Mouse (Mus musculus) heart, embryonic 16.5 days (tissue): Measurements from ENCODE around the gene Dhps. TPM values are rescaled to one million over a fixed set of nuclear protein-coding genes. Genes with fewer than 3 reads are reported as not detected.

ENCODE experiments used
- ATAC-seq: fragments of 200-750 bp; cut with Nextera tagmentation; replicated peaks from 2 replicates; pipeline ENCODE4 v1.8.0; 2017; ENCODE audit warnings: moderate number of reproducible peaks; ENCODE audit not compliant: insufficient read depth, low FRiP score; ENCODE audit errors: extremely low read depth
- H3K27ac ChIP-seq: fragments of 300-500 bp; sonication (generic); 2 replicates; pipeline ENCODE4 v1.5.1; 2014; ENCODE audit warnings: mild to moderate bottlenecking, low read length, control low read depth, moderate library complexity
- H3K27me3 ChIP-seq: fragments of 300-500 bp; sonication (generic); 2 replicates; pipeline ENCODE4 v1.6.1; 2014; ENCODE audit warnings: low read length, mixed read lengths; ENCODE audit not compliant: control insufficient read depth, insufficient read depth
- H3K36me3 ChIP-seq: fragments of 300-500 bp; sonication (generic); 2 replicates; pipeline ENCODE4 v1.6.1; 2014; ENCODE audit not compliant: control insufficient read depth, insufficient read depth
- H3K4me1 ChIP-seq: fragments of 300-500 bp; sonication (generic); 2 replicates; pipeline ENCODE4 v1.6.1; 2014; ENCODE audit warnings: low read length, mixed read lengths; ENCODE audit not compliant: control insufficient read depth, insufficient read depth
- H3K4me2 ChIP-seq: fragments of 300-500 bp; sonication (generic); 2 replicates; pipeline ENCODE4 v1.6.1; 2014; ENCODE audit warnings: low read depth, mild to moderate bottlenecking, control low read depth, low read length
- H3K4me3 ChIP-seq: fragments of 300-500 bp; sonication (generic); 2 replicates; pipeline ENCODE4 v1.5.1; 2014; ENCODE audit warnings: mild to moderate bottlenecking, control low read depth, low read length
- H3K9ac ChIP-seq: fragments of 300-500 bp; sonication (generic); 2 replicates; pipeline ENCODE4 v1.6.1; 2014; ENCODE audit warnings: low read length, control low read depth
- H3K9me3 ChIP-seq: fragments of 300-500 bp; sonication (generic); replicated peaks from 2 replicates; pipeline ENCODE4 v1.6.1; 2016; ENCODE audit warnings: low read length; ENCODE audit not compliant: control insufficient read depth
- WGBS: fragments of 180-500 bp; shearing (Covaris S2); extraction: QIAGEN DNeasy Blood & Tissue Kit; methylation state at CpG from one replicate; pipeline ENCODE4 v1.1.7; 2014; 5-methylcytosine and 5-hydroxymethylcytosine counted together
- polyA plus RNA-seq: library from polyadenylated mRNA; unstranded; fragments of >200 nt; fragmentation: Nextera tagmentation; extraction: Ambion mirVana; gene quantifications from 2 replicates; pipeline ENCODE4 v1.2.1, GENCODE M21; 2015

Dhps gene
- 48.5 and 51.5 TPM in 2 replicates for polyA plus RNA-seq

DNA sequence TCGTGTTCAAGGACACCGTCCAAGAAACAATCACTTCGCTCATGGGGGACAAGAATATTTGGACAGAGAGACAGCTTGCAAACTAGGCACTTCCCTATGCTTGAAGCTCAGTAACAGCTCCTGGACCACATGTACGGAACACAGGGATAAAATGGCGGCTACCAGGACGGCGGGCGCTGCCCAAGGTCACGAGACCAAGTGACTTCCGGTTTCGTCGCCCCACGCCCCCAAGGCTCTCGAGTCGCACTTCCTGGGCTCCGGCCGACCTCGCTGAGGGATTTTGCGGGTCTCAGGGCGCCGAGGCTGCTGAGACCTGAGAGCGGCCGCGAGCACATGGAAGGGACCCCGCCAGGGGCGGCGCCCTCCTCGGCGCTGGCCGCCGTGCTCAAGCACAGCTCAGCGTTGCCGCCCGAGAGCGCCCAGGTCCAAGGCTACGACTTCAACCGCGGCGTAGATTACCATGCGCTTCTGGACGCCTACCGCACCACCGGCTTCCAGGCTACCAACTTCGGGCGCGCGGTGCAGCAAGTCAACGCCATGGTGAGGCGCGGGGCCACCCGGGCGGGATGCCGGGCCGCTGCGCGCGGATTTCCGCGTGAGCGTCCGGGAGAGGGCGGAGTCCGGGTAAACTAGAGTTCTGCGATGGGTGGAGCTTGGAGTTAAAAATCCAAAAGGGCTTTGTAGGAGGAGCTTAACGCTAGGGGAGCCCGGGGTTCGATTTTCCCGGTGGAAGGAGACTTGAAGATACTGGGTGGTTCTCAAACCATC, at the start of gene Dhps:
TSS of gene Dhps (plus strand) at position 244 of the 768 bp plus-strand sequence.
- peak within 1 kb of the TSS; percentile 98 for H3K27ac ChIP-seq
- peak within 1 kb of the TSS; percentile 96 for H3K9ac ChIP-seq
- ATAC-seq: peak; percentile 92
- no peaks in the 10 kb centered on the region for H3K9me3 ChIP-seq
- peaks cover 9% of the 10 kb centered on the region for H3K4me1 ChIP-seq
- peak within 1 kb of the TSS; percentile 95 for H3K4me3 ChIP-seq
- no peaks in the 10 kb centered on the region for H3K27me3 ChIP-seq
- H3K36me3 ChIP-seq: peaks cover 26% of the 10 kb centered on the region
- WGBS: under 1% methylated on average over 68 of the region's 68 CpGs
- peak within 1 kb of the TSS; percentile 87 for H3K4me2 ChIP-seq

DNA sequence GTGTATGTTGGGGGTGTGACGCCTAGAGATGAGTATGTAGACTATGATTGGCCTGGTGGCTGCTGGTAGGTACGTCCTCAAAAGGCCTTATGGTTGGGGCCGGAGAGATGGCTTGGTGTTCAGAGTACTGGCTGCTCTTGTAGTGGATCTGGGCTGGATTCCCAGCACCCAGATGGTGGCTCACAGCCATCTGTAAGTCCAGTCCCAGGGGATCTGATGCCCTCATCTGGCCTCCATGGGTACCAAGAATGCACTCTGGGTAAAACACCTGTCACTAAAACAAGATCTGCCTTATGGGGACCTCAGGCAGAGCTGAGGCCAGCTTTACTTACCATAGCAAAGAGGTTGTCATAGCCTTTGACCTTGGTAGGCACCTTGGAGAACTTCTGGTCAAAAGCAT, 47.7 kb upstream of the Dhps start:
- H3K27ac ChIP-seq: no peak overlapping the region
- ATAC-seq: no peak
- H3K27me3 ChIP-seq: no peaks in the 10 kb centered on the region
- peaks cover 31% of the 10 kb centered on the region for H3K36me3 ChIP-seq
- no peaks in the 10 kb centered on the region for H3K9me3 ChIP-seq
- peaks cover 32% of the 10 kb centered on the region for H3K4me1 ChIP-seq
- no peak overlapping the region for H3K9ac ChIP-seq
- 96% methylated on average over 3 of the region's 3 CpGs for WGBS
- no peak overlapping the region; the same call in 1 of the 2 replicates for H3K4me3 ChIP-seq
- H3K4me2 ChIP-seq: peak overlapping the region; percentile 96; the same call in 1 of the 2 replicates

- peak within 1 kb of the TSS; percentile 88 for H3K4me3 ChIP-seq
- no peaks in the 10 kb centered on the region for H3K9me3 ChIP-seq
- peak; percentile 84 for ATAC-seq
- H3K27ac ChIP-seq: peak within 1 kb of the TSS; percentile 83
- peaks cover 31% of the 10 kb centered on the region for H3K36me3 ChIP-seq
- H3K4me2 ChIP-seq: peak within 1 kb of the TSS; percentile 96
- peaks cover 36% of the 10 kb centered on the region for H3K4me1 ChIP-seq
- H3K9ac ChIP-seq: peak within 1 kb of the TSS; percentile 88
- WGBS: 5% methylated on average over 30 of the region's 30 CpGs
- H3K27me3 ChIP-seq: no peaks in the 10 kb centered on the region
These were observed 46.2 kb upstream of the Dhps start, which contains the start of gene Asna1 for GRCm38 (mm10) chr8:85025098-85025932. Gene Asna1 (minus strand): TSS chr8:85025281.

- Histone ChIP-seq H3K27ac (peak within 1 kb of the TSS; percentile 89), H3K4me1 (peaks cover 36% of the 10 kb centered on the region), H3K4me3 (peak within 1 kb of the TSS; percentile 88), H3K4me2 (peak within 1 kb of the TSS; percentile 96), H3K36me3 (peaks cover 37% of the 10 kb centered on the region), H3K9me3 (no peaks in the 10 kb centered on the region), H3K27me3 (no peaks in the 10 kb centered on the region), H3K9ac (peak within 1 kb of the TSS; percentile 97)
- ATAC-seq: peak; percentile 79
- 0% methylated on average over 74 of the region's 75 CpGs for WGBS
These were observed 44.7 kb upstream of the Dhps start, which contains the start of gene Trir for GRCm38 (mm10) chr8:85026670-85027515. Gene Trir (plus strand): TSS chr8:85026823.

DNA sequence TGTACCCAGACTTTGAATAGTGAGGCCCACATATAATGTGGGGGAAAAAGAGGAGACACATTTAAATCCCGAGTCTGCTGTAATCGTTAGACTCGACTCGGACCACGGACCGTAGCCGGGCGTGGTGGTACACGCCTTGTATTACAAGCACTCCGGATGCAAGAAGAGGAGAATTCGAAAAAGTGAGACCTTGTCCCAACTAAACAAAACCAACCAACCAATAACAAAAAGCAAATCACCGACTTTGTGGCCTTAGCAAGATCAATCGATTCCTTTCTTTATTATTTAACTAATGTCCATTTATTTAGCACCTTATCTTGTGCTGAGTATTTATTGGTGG, 44.1 kb upstream of the Dhps start:
- no peak for ATAC-seq
- Histone ChIP-seq H3K9ac (peak overlapping the region; percentile 97), H3K27me3 (no peaks in the 10 kb centered on the region), H3K36me3 (peaks cover 37% of the 10 kb centered on the region), H3K27ac (peak overlapping the region; percentile 89), H3K4me2 (peak overlapping the region; percentile 87), H3K4me3 (peak overlapping the region; percentile 88), H3K9me3 (no peaks in the 10 kb centered on the region), H3K4me1 (peaks cover 36% of the 10 kb centered on the region)
- 2% methylated on average over 13 of the region's 13 CpGs for WGBS

DNA sequence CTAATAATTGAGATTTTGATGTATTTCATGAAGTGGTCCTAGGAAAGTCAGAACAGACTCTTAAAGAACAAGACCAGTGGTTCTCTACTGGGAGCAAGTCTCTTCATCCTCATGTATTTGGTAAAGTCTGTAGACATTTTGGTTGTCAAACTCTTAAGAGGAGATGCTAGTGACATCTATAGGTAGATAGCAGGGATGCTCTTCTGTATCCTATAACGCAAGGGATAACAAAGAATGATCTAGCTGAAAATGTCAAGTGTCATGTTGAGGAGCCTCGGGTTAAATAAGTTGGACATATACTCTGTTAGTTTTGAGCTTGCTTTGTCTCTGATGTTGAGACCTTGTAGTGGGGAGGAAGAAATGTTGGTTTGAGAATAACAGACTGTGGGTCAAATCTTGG, 43.6 kb upstream of the Dhps start:
- no peak overlapping the region for H3K27ac ChIP-seq
- H3K27me3 ChIP-seq: no peaks in the 10 kb centered on the region
- H3K4me1 ChIP-seq: peaks cover 36% of the 10 kb centered on the region
- H3K9me3 ChIP-seq: no peaks in the 10 kb centered on the region
- ATAC-seq: no peak
- peak overlapping the region; percentile 87 for H3K4me2 ChIP-seq
- H3K9ac ChIP-seq: peak overlapping the region; percentile 97
- peak overlapping the region; percentile 88 for H3K4me3 ChIP-seq
- 15% methylated on average over 2 of the region's 2 CpGs for WGBS
- peaks cover 38% of the 10 kb centered on the region for H3K36me3 ChIP-seq

DNA sequence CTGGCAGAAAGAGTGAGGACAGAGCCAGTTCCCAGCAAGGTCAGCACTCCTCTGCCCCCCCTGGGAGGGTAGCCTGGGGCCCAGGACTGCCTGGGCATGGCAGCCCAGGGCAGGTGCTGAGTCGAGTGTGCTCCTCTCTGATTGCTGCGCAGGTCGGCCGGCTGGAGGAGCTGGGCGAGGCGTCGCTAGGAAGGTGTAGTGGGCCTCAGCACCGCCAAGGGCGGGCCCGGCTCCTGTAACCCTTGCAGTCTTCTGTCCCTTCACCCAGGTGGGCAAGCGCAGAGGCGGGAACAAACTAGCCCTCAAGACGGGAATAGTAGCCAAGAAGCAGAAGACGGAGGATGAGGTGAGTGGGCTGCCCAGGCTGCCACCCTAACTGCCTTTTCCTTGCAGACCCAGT, 42.3 kb upstream of the Dhps start:
- no peak overlapping the region for H3K4me3 ChIP-seq
- 86% methylated on average over 14 of the region's 14 CpGs for WGBS
- no peak overlapping the region for H3K27ac ChIP-seq
- peaks cover 27% of the 10 kb centered on the region for H3K36me3 ChIP-seq
- H3K27me3 ChIP-seq: no peaks in the 10 kb centered on the region
- no peak for ATAC-seq
- H3K4me2 ChIP-seq: no peak overlapping the region
- peaks cover 31% of the 10 kb centered on the region for H3K4me1 ChIP-seq
- no peaks in the 10 kb centered on the region for H3K9me3 ChIP-seq
- H3K9ac ChIP-seq: peak overlapping the region; percentile 50; the same call in 1 of the 2 replicates

GRCm38 (mm10) chr8:85032622-85033311, 38.8 kb upstream of the Dhps start:
- Histone ChIP-seq H3K27ac (no peak overlapping the region), H3K9ac (no peak overlapping the region), H3K36me3 (peaks cover 27% of the 10 kb centered on the region), H3K27me3 (no peaks in the 10 kb centered on the region), H3K4me2 (no peak overlapping the region), H3K4me1 (peaks cover 29% of the 10 kb centered on the region), H3K4me3 (no peak overlapping the region), H3K9me3 (no peaks in the 10 kb centered on the region)
- no peak for ATAC-seq
- 79% methylated on average over 4 of the region's 4 CpGs for WGBS
